Mouse (Mus musculus) adrenal gland, adult 2 months (tissue): ENCODE results near the gene Zfand2a. TPM values are rescaled to one million over a fixed set of nuclear protein-coding genes. Genes with fewer than 3 reads are reported as not detected.

Experiments used
- DNase-seq: peaks from one replicate; pipeline ENCODE4 v3.0.0; 2021
- polyA plus RNA-seq: library from polyadenylated mRNA; depleted of rRNA; stranded (reverse); fragments of >200 nt; gene quantifications from 2 replicates; pipeline ENCODE4 v1.2.3, GENCODE M21; 2012
- total RNA-seq, 2 experiments: library from RNA; stranded (reverse); gene quantifications; 2 replicates each; pipeline ENCODE4 v1.2.3; 2021

Zfand2a gene
- total and polyA plus RNA-seq, 3 experiments: 14.8 to 44.8 (median 27.5) TPM

DNA sequence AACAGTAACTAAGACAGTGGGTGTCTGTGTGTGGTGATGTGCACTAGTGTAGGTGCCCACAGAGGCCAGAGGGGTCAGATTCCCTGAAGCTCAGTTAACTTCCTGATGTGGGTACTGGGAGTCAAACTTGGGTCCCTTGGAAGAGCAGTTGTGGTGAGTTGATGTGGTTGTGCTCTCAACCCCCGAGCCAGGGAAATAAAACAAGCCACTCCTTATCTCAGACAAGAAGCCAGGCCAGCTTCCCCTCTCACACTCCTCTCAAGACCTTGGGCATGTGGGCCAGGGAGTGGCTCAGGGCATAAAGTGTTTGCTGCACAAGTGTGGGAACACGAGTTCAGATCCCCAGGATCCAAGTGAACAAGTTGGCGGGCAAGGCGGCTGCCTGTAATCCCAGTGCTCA lies 17.5 kb downstream of the Zfand2a start:
- no peak for DNase-seq

DNA sequence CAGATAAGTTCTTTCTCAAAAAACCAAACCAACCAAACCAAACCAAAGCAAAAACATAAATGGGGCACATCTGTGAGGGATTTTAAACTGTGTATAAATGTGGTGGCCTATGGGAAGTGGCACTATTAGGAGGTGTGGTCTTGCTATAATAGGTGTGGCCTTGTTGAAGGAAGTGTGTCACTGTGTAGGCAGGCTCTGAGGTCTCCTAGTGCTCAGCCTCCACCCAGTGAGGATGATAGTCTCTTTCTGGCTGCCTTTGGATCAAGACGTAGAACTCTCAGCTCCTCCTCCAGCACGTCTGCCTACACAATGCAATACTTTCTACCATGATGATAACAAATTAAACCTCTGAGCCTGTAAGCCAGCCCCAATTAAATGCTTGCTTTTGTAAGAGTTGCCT lies 18.0 kb downstream of the Zfand2a start:
- no peak for DNase-seq

DNA sequence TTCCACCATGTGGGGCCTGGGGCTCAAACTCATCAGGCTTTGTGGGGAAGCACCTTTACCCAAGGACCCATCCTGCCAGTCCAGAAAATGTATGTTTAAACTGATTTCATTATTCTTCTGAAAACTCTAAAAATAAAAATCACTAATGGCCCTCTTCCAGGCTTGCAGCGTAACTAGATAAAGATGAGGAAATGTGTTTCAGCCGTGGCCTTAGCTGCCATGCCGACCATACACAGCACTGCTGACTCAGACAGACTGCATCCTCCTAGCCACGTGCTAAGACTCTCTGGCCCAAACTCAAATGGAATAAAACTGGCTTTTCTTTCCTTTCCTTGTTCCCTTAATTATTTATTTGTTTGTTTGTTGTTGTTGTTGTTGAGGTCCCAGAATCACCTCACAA lies 19.5 kb downstream of the Zfand2a start:
- DNase-seq: peak; percentile 63

DNA sequence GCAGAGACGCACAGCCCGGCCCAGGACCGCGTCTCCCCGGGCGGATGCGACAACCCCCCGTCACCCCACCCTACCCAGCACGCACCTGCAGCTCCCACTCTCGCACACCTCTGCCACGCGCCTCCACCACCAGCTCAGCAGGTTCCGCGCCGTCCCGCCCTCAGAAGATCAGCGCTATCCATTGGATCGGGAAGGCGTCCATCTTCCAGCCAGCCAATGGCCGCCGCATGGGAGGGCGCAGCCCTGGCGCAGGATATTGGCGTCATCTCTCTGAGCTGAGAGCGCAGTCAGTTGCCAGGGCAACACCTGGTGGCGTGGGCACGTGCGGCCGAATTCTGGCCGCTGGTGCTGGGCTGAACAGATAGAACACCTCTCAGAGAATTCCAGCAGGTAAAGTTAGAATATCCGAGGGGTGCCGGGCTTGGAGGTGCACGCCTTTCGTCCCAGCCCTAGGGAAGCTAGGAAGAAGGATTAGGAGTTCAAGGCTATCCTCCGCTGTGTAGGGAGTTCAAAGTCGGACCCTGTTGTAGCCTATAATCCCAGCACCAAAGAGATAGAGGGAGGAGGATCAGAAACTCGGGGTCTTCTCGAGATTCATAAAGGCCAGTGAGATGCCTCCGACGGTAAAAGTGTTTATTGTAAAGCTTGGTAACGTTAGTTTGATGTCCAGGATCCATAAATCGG lies 23.8 kb downstream of the Zfand2a start, which contains the start of gene 3110082I17Rik:
Gene 3110082I17Rik, minus strand, starts transcription at position 144 of the 684 bp plus-strand sequence.
- DNase-seq: peak; percentile 99

DNA sequence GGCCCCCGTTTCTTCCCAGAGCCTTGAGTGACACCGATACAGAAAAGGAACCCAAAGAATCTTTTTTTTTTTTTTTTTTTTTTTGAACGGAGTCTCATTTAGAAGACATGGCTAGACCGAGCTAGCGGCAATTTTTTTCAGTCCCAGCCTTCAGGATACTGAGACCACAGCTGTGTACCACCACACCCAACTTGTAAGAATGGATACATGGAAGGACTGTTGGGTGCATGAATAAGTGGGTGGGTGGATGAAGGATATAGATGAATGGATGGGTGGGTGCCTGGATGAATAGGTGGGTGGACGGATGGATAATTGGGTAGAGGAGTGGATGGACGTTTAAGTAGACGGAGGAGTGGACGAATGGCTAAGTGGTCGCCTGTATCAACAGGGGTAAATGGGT lies 24.4 kb downstream of the Zfand2a start:
- DNase-seq: no peak

DNA sequence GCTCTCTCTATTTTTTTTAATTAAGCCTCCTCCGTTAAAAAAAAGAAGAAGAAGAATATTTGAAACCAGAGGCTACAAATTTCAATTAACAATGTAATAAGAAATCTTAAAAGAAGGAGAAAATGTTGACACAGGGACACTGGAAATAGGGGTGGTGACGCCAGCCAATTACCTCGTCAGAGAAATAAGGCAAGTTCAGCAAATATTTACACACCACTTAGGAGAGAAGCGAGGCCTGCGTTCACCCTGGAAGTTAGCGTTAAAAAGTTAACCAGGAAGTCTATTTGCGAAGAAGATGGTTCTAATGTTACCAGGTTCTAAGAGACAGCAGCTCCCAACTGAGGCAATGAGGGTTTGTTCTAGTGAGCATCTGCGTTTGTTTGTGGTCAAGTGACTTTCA lies 27.1 kb downstream of the Zfand2a start:
- DNase-seq: no peak

DNA sequence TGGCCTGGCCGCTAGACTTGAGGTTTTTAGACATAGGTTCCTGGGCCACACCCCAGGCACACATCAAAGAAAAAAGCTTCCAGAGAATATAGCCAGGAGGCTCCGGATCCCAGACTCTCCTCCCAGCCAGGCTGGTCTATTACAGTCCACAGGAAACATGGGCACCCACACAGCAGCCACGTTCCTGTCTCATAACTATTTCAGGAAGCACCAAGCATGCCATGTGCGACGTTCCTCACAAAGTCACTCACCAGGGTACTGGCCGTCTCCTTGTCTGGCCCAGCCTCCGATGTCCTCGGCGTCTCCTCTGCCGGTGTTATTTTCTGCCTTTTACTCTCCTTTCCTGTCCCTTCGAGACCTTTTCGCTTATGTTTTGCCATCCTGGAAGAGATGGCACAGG lies 29.2 kb downstream of the Zfand2a start:
- no peak for DNase-seq

DNA sequence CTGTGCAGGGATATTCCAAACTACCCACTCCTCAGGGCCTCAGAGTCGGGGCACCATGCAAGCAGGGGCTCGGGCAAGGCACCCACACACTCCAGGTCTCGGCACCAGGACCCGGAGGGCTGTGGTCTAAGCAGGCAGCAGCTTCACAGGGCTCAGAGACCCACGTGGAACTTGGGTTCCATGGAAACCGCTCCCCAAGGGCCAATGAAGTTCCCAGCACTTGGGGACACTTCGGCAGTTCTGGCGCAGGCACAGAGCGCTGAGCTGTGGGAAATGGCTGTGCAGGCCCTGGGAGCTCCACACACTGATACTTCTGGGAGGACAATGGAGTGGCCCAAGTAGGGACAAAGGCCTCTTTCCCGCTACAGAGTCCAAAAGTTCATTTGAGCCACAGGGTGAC lies 31.3 kb downstream of the Zfand2a start:
- DNase-seq: no peak

DNA sequence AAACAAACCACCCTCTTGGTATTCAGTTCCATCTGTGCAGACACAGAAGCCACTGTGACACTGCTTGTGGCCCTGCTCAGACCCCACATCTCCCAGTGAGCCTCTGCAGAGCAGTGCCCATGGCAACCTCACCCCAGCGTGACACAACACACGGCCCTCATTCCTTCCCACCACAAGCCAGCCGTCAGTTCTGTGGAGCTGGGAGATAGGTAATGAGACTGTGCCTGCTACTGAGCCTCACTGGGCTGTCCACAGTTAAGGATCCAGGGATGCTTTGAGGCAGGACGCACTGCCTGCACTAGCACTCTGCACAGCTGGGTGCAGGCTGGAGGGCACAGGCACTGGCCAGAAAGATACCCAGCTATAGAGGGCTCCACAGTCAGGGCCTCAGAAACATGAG lies 34.4 kb downstream of the Zfand2a start:
- DNase-seq: no peak

DNA sequence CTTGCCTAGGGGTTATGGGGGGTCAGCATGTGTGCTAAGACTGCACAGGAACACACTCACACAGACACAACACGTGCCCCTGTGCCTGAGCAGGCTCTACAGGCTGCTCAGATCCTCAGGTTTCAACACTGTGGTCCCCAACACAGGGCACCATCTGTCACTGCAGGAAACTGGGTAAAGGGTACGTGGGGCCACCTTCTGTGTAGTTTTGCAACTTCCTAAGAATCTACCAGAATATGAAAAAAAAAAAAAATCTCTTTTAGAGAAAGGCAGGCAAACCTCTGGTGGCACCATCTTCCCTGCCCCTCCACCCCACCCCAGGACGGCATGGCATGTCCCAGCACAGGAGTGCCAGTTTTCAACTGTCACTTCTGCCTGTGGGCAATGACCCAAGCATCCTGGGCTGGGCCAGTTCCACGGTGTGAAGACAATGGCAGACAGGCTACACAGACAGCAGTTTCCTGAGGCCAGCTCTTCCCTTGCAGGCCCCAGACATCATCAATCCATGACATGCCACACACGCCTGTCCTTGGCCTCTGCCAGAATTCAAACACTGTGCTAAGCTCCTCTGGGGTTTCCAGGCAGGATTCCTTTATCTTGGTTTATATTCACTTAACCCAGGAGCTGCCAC lies 35.1 kb downstream of the Zfand2a start:
- DNase-seq: peak; percentile 74

DNA sequence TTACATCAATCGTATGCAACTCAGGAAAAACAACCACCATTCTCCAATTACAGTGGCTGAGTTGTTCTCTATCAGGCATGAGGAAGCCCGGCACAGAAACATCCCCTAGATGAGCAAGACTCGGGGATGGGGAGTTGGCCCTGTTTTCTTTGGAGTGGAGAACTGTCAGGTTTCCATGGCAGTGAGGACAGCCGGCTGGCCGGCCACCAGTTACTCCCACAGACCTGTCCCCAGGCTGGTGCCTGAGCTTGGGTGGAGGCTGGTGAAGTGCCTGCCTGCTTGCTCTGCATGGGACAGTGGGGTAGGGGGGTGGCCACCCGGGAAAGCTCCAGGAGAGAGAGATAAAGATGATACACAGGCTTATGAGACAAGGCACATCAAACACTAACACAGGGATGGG lies 36.3 kb downstream of the Zfand2a start:
- no peak for DNase-seq

DNA sequence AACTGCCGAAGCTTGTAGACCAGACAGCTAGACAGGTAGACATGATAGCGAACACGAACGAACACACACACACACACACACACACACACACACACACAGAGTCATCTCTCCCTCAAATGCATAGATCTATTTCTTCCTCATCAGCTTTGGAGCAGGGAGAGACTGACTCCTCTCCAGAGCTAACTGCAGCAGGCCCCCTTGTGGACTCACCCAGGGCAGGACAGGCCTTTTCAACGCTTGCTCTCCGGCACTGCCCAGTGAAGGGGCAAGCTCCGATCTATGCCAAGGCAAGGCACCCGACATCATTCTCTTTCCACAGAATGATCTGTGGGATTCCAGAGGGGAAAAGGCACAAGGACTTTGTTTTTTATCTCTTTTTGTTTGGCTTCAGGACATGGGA lies 39.1 kb downstream of the Zfand2a start:
- peak; percentile 22 for DNase-seq

DNA sequence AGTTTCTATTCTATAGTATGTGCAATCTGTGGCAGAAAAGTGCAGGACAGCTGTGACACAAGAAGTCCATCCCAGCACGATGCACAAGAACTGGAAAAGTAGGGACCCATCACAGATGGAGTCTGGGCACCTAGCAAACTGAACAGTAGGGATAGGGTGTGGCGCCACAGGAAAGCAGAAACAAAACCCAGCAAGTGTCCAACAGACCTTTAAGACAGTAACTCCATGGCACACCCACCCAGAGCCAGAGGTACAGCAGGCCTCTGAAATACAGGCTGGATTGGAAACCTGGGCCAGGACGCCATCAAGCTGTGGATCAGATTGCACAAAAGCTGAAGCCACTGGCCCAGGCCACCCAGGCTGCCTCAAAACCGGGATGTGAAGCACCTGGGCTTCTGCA lies 41.4 kb downstream of the Zfand2a start:
- DNase-seq: no peak

DNA sequence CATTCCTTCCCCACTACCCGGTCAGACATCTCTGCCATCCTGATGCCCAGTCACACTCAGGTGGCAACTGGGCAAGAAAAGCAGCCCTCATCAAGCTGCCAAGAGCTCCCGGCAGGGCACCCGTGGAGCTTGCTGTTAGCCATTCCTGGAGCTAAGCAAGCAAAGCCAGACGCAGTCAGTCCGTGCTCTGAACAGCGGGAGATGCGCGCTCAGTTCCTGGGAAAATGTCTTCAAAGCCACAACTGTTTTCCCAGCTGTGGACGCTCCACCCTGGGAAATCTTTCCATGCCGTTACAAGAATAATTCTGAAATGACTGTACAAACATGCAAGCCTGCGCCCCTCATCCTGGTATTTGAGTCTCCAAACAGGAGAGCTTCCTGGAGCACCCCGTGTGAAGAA lies 41.9 kb downstream of the Zfand2a start:
- no peak for DNase-seq

DNA sequence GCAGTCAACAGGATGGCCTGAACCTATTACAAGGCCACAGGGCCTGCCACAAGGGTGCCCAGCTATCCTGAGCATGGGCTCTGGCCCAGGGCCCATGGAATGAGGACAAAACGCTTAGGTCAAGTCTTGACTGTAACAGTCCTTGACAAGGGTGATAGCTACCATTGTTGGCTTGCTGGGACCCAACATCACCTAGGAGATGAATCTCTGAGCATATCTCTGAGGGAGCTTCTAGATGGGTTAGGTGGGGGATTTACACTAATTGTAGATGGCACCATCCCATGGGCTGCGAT lies 42.7 kb downstream of the Zfand2a start:
- DNase-seq: no peak

DNA sequence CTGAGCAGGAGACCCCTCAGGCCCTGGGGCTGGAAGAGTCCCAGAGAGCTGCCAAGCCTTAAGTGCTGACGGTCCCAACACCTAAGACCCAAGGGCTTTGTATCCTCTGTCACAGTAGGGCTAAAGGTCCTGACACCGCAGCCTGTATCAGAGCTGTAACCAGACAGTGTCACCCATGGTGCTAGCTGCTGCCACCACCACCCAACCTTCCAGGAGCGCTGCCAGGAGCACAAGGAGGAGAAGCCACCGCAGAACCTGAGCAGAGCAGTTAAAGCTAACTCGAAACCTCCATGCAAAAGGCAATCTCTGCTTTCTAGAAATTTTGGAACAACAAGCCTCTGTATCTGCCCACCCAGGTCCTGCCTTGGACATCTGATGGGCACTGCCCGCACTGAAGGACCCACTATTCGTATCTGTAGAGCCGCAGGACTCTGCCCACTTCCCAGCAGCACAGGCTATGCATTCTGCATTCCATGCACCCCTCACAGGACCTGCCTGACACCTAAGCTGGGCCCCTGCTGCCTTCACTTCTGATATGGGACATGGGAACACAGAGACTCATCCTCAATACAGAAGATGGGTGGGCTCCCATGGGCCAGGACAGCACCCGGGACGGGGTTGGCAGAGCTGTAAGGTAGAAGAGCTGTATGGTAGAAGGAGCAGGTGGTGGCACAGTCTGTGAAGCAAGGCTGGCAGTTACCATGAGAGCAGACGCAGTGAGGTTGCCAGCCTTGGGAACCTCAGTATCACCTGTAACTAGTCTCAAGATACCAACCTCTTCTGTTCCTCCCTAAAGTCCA lies 43.2 kb downstream of the Zfand2a start:
- DNase-seq: no peak

DNA sequence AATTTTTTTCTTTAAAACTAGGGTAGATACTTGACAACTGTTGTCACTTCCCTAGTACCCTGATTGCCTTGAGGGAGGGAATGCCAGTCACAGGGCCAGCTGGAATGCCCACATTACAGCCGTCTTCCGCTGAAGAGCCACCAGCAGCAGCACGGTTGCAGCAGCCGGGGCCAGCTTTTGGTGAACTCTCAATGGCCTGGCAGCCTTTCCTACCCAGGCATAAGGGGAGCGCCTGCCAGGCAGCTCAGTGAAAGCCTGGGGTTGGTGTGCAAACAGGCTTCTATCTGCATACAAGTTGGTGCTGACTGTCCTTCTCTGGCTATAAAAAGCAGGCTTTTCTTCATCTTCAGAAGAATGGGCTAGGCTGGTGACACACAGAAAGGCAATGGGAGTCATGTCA lies 43.9 kb downstream of the Zfand2a start:
- no peak for DNase-seq

DNA sequence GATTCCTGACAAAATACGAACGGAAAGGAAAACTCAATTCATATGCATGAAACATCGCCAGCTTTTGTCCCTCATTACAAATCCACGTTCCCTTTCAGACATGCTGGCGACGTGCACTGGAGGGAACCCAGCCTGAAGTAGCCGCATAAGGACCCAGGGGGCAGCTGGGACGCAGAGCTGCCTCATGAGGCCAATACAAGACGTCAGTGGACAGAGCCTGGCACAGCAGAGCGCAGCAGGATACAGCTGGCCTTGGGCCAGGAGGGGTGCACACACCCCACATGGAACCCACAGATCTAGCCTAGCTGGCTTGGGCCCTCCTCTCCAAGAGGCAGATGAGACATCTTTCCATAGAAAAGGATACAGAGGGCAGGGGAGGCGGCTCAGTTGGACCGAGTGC lies 45.9 kb downstream of the Zfand2a start:
- no peak for DNase-seq

DNA sequence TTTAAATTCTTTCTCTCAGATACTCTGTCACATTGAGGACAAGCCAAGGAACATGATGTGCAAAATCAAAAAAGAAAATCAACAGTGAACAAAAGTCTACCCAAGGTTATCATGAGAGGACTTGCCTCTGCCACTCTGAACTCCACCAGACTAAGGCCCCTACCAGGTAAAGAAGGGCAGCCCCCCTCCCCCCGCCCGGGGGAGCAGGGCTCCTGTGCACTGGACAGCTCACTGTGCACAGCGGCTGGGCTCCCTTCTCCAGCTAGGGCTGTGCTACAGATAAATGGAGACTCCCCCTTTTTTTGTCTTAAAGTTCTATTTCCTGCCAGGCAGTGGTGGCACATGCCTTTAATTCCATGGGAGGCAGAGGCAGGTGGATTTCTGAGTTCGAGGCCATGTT lies 46.6 kb downstream of the Zfand2a start:
- no peak for DNase-seq

DNA sequence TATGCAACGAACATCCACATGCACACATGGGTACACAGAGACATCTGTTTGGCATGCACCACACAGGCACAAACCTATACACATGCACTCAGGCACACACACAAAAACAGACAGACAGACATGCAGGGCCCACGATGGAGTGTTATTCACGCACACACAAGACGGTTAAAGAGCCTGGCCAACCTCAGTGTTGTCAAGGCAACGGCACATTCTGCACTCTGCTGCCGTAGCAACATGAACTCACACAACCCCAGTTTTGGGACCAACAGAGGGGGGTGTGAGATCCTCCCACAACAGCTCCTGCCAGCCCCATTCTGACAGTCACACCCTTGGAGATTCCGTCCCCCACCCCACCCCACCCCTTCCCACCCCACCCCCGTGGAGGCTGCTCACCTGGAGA lies 49.4 kb downstream of the Zfand2a start:
- no peak for DNase-seq

DNA sequence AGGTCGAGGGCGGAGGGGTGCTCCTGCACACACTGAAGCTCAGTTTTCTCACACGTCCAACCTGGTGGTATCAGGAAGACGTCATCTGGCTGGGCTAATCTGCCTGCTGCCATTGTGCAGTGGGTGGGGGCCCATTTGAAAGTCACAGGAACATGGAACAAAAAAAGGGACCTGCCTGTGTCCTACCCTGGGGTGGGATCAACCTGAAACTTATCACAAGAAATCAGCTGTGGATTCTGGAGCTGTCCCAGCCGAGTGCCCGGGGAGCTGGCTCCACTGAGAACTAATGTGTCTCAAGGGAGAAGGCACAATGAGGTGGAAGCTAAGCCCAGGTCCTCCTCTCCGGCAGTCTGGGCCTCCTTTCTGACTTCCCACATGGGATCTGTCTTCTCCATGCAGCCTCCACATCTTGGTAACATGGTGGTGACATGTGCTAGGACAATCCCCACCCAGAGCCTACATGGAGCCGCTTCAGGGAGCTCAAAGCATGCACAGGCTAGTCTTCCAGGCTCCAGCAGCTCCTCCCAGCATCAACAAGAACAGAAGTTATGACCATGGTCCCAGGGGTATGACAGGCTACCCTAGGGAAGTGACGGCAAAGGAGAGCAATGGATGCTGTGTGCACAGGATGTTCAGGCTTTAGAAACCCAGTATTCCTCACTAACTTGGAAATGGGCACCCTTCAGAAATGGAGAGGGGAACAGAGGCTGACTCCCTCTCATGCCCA lies 50.3 kb downstream of the Zfand2a start:
- no peak for DNase-seq

DNA sequence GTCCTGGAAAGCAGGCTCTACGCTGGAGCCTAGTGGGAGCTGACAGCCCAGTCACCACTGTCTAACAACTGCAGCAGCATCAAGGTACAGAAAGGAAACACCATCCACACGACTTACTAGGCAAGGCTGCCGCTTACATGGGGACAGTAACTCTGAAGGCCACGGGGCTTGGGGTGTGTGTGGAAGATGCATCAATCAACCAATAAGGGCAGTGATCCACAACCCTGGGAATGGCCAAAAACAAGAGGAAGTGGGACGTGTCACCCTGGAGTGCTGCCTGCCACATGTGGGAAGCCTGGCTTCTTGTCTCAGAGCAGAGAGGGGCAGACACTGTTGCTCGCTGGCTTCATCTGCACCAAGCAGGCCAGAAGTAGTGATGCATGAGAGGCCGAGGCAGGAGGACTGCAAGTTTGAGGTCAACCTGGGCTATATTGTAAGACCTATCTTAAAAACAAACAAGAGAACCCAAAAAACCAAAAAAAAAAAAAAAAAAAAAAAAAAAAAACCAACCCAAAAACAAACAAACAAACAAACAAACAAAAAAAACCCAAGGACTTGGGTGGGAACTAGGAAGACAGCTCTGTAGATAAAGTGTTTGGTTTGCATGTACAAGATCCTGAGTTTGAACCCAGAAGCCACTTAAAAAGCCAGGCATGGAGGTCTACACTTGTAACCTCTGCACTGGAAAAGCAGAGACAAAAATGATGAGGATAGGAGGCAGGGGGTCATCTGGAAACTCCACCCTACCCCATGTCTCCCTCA lies 51.4 kb downstream of the Zfand2a start:
- DNase-seq: no peak
